Mouse (Mus musculus): ENCODE measurements around the gene Gngt2. TPM values are rescaled to one million over a fixed set of nuclear protein-coding genes. Genes with fewer than 3 reads are reported as not detected.
A peak's percentile ranks its signal among the peaks of the same experiment; 100 is the strongest.
"Not testable (repeated sequence)": the region's sequence is repeated elsewhere in the genome, so short reads cannot be mapped to it uniquely, and the experiment has no call there.

Gngt2 gene
- polyA plus RNA-seq, 1 experiment: 4.7 TPM

GRCm38 (mm10) chr11:95859468-95859855 lies 22.4 kb downstream of the Gngt2 start:
- H3K4me3 ChIP-seq (ENCODE audit: low read depth, low read length): peak overlapping the region; percentile 80
- H3K27ac ChIP-seq (ENCODE audit: insufficient read depth, low read depth, low read length): peak overlapping the region; percentile 87
- under 1% methylated on average over 35 of the region's 35 CpGs for WGBS
- no peaks in the 10 kb centered on the region for H3K27me3 ChIP-seq (ENCODE audit: control insufficient read depth, insufficient read depth, low read length)
- TF ChIP-seq POLR2A (IDR thresholded peaks at IDR 0.05; ENCODE audit: low read depth, low read length) (0 out of 2 replicates have a peak, but pooled peaks have one; percentile 4), CTCF (IDR thresholded peaks at IDR 0.05; ENCODE audit: extremely low read depth, insufficient read length, insufficient replicate concordance, low read depth, low read length) (no peak)
- H3K4me1 ChIP-seq (ENCODE audit: control insufficient read depth, insufficient read depth, insufficient read length, low read length): no peaks in the 10 kb centered on the region; the same call in 1 of the 2 replicates
- peaks cover 6% of the 10 kb centered on the region; the same call in 1 of the 2 replicates for H3K36me3 ChIP-seq (ENCODE audit: control insufficient read depth, insufficient read depth, low read length)

GRCm38 (mm10) chr11:95860071-95860490 lies 23.1 kb downstream of the Gngt2 start:
- TF ChIP-seq POLR2A (IDR thresholded peaks at IDR 0.05; ENCODE audit: low read depth, low read length): no peak
- TF ChIP-seq CTCF (IDR thresholded peaks at IDR 0.05; ENCODE audit: extremely low read depth, insufficient read length, insufficient replicate concordance, low read depth, low read length): no peak
- Histone ChIP-seq H3K4me1 (ENCODE audit: control insufficient read depth, insufficient read depth, insufficient read length, low read length) (no peaks in the 10 kb centered on the region; the same call in 1 of the 2 replicates), H3K4me3 (ENCODE audit: low read depth, low read length) (no peak overlapping the region; the same call in 1 of the 2 replicates), H3K36me3 (ENCODE audit: control insufficient read depth, insufficient read depth, low read length) (peaks cover 9% of the 10 kb centered on the region; the same call in 1 of the 2 replicates), H3K27me3 (ENCODE audit: control insufficient read depth, insufficient read depth, low read length) (no peaks in the 10 kb centered on the region), H3K27ac (ENCODE audit: insufficient read depth, low read depth, low read length) (no peak overlapping the region)
- WGBS: 13% methylated on average over 3 of the region's 3 CpGs

GRCm38 (mm10) chr11:95861397-95861796 lies 24.4 kb downstream of the Gngt2 start:
- WGBS: 93% methylated on average over 8 of the region's 8 CpGs
- Histone ChIP-seq H3K4me3 (ENCODE audit: low read depth, low read length) (no peak overlapping the region), H3K27me3 (ENCODE audit: control insufficient read depth, insufficient read depth, low read length) (no peaks in the 10 kb centered on the region), H3K36me3 (ENCODE audit: control insufficient read depth, insufficient read depth, low read length) (peaks cover 20% of the 10 kb centered on the region), H3K27ac (ENCODE audit: insufficient read depth, low read depth, low read length) (no peak overlapping the region), H3K4me1 (ENCODE audit: control insufficient read depth, insufficient read depth, insufficient read length, low read length) (no peaks in the 10 kb centered on the region; the same call in 1 of the 2 replicates)
- TF ChIP-seq CTCF (IDR thresholded peaks at IDR 0.05; ENCODE audit: extremely low read depth, insufficient read length, insufficient replicate concordance, low read depth, low read length) (no peak), POLR2A (IDR thresholded peaks at IDR 0.05; ENCODE audit: low read depth, low read length) (no peak)

DNA sequence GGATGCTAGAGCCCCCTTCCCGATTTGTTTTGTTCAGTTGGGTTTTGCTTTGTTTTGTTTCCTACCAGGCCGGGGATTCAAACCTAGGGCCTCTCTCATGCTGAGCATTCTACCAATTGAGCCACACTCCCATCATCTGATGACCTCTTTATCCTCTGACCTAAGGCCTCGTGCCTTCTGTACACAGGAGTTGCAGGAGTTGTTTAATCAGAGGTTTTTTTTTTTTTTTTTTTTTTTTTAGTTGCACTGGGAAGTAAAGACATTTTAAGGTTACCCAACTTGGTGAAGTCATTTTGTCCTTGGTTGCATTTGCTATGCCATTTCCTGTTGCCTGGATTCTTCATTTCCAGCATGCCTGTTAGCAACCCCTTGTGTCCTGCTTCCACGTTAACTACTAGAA lies 32.4 kb downstream of the Gngt2 start:
- Histone ChIP-seq H3K4me3 (ENCODE audit: low read depth, low read length) (no peak overlapping the region), H3K4me1 (ENCODE audit: control insufficient read depth, insufficient read depth, insufficient read length, low read length) (no peaks in the 10 kb centered on the region), H3K36me3 (ENCODE audit: control insufficient read depth, insufficient read depth, low read length) (peaks cover 69% of the 10 kb centered on the region), H3K27me3 (ENCODE audit: control insufficient read depth, insufficient read depth, low read length) (no peaks in the 10 kb centered on the region), H3K27ac (ENCODE audit: insufficient read depth, low read depth, low read length) (no peak overlapping the region)
- 71% methylated on average over 4 of the region's 4 CpGs for WGBS
- TF ChIP-seq POLR2A (IDR thresholded peaks at IDR 0.05; ENCODE audit: low read depth, low read length) (no peak), CTCF (IDR thresholded peaks at IDR 0.05; ENCODE audit: extremely low read depth, insufficient read length, insufficient replicate concordance, low read depth, low read length) (no peak)

- TF ChIP-seq CTCF (IDR thresholded peaks at IDR 0.05; ENCODE audit: extremely low read depth, insufficient read length, insufficient replicate concordance, low read depth, low read length) (no peak), POLR2A (IDR thresholded peaks at IDR 0.05; ENCODE audit: low read depth, low read length) (no peak)
- no peak overlapping the region for H3K4me3 ChIP-seq (ENCODE audit: low read depth, low read length)
- H3K27me3 ChIP-seq (ENCODE audit: control insufficient read depth, insufficient read depth, low read length): no peaks in the 10 kb centered on the region
- H3K4me1 ChIP-seq (ENCODE audit: control insufficient read depth, insufficient read depth, insufficient read length, low read length): no peaks in the 10 kb centered on the region
- 71% methylated on average over 6 of the region's 6 CpGs for WGBS
- peaks cover 73% of the 10 kb centered on the region for H3K36me3 ChIP-seq (ENCODE audit: control insufficient read depth, insufficient read depth, low read length)
- H3K27ac ChIP-seq (ENCODE audit: insufficient read depth, low read depth, low read length): no peak overlapping the region
These were observed 33.0 kb downstream of the Gngt2 start for GRCm38 (mm10) chr11:95869918-95870470.

DNA sequence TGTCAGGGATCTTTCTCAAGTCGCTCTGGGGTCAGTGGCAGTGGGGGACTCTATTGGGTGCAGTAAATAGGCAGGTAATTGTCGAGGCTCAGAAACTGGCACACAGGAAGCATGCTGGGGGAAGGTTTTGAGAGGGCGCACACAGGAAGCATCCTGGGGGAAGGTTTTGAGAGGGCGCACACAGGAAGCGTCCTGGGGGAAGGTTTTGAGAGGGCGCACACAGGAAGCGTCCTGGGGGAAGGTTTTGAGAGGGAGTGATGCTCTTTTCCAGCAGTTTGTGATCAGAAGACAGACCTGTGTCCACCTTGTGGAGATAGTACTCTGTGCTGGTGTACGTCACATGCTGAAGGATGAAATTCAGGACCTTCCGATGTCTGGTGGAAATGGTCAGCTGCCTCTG lies 38.8 kb downstream of the Gngt2 start:
- 74% methylated on average over 9 of the region's 9 CpGs for WGBS

GRCm38 (mm10) chr11:95876296-95876695 lies 39.3 kb downstream of the Gngt2 start:
- 34% methylated on average over 7 of the region's 7 CpGs for whole genome bisulfite sequencing
- TF ChIP-seq CTCF (IDR thresholded peaks at IDR 0.05; ENCODE audit: extremely low read depth, insufficient read length, insufficient replicate concordance, low read depth, low read length) (peak; percentile 85; the same call in 1 of the 2 replicates), POLR2A (IDR thresholded peaks at IDR 0.05; ENCODE audit: low read depth, low read length) (no peak)
- no peak overlapping the region for H3K27ac ChIP-seq (ENCODE audit: insufficient read depth, low read depth, low read length)
- no peak overlapping the region for H3K4me3 ChIP-seq (ENCODE audit: low read depth, low read length)
- H3K4me1 ChIP-seq (ENCODE audit: control insufficient read depth, insufficient read depth, insufficient read length, low read length): no peaks in the 10 kb centered on the region
- H3K36me3 ChIP-seq (ENCODE audit: control insufficient read depth, insufficient read depth, low read length): peaks cover 53% of the 10 kb centered on the region
- H3K27me3 ChIP-seq (ENCODE audit: control insufficient read depth, insufficient read depth, low read length): no peaks in the 10 kb centered on the region

More for the DNA sequence above, 38.8 kb downstream of the Gngt2 start:
- Histone ChIP-seq H3K4me3 (ENCODE audit: low read depth, low read length) (no peak overlapping the region), H3K4me1 (ENCODE audit: control insufficient read depth, insufficient read depth, insufficient read length, low read length) (no peaks in the 10 kb centered on the region), H3K27me3 (ENCODE audit: control insufficient read depth, insufficient read depth, low read length) (no peaks in the 10 kb centered on the region), H3K27ac (ENCODE audit: insufficient read depth, low read depth, low read length) (no peak overlapping the region), H3K36me3 (ENCODE audit: control insufficient read depth, insufficient read depth, low read length) (peaks cover 53% of the 10 kb centered on the region)
- TF ChIP-seq CTCF (IDR thresholded peaks at IDR 0.05; ENCODE audit: extremely low read depth, insufficient read length, insufficient replicate concordance, low read depth, low read length): no peak
- no peak for TF ChIP-seq POLR2A (IDR thresholded peaks at IDR 0.05; ENCODE audit: low read depth, low read length)

DNA sequence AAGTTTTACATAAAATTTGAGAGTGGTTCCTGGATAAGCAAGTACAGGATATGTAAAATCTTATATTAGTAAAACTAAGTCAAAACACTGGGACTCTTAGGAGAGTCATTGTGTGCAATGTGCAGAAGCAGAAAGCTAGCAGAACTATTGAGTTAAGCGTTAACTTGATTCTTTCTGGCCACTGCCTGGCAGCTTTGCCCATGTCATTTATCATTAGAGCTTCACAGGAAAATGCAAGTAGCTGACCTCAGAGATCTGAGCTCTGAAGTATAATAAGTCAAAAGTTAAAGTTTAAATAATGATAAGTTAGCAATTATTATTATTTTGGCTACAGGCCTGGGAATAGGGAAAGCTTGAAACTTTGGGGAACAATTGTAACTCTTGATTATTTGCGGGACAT lies 42.8 kb downstream of the Gngt2 start:
- not testable (repeated sequence) for H3K4me3 ChIP-seq (ENCODE audit: low read depth, low read length)
- H3K36me3 ChIP-seq (ENCODE audit: control insufficient read depth, insufficient read depth, low read length): peaks cover 50% of the 10 kb centered on the region
- 58% methylated on average over 2 of the region's 2 CpGs for WGBS

More for the DNA sequence above, 42.8 kb downstream of the Gngt2 start:
- H3K4me1 ChIP-seq (ENCODE audit: control insufficient read depth, insufficient read depth, insufficient read length, low read length); H3K27me3 ChIP-seq (ENCODE audit: control insufficient read depth, insufficient read depth, low read length); H3K27ac ChIP-seq (ENCODE audit: insufficient read depth, low read depth, low read length): not testable (repeated sequence)

Measured in small intestine, adult 2 months (tissue).